Mouse (Mus musculus) liver, embryonic 14.5 days (tissue): ENCODE results near the gene Zfp354b.

ENCODE experiments used
- CTCF ChIP-seq: IDR thresholded peaks from 2 replicates; pipeline ENCODE4 v1.5.1; 2016; ENCODE audit warnings: antibody characterized with exemption, low read depth, control low read depth
- EP300 ChIP-seq: IDR thresholded peaks from 2 replicates; pipeline ENCODE4 v1.6.1; 2016; ENCODE audit warnings: antibody characterized with exemption, low read depth

GRCm38 (mm10) chr11:50887390-50888128 is 43.9 kb downstream of the Zfp354b start, which contains the start of gene Zfp454:
- no peak for TF ChIP-seq CTCF
- no peak for TF ChIP-seq EP300
